Mouse (Mus musculus): Measurements from ENCODE around the gene Uso1.

The Uso1 gene

DNA sequence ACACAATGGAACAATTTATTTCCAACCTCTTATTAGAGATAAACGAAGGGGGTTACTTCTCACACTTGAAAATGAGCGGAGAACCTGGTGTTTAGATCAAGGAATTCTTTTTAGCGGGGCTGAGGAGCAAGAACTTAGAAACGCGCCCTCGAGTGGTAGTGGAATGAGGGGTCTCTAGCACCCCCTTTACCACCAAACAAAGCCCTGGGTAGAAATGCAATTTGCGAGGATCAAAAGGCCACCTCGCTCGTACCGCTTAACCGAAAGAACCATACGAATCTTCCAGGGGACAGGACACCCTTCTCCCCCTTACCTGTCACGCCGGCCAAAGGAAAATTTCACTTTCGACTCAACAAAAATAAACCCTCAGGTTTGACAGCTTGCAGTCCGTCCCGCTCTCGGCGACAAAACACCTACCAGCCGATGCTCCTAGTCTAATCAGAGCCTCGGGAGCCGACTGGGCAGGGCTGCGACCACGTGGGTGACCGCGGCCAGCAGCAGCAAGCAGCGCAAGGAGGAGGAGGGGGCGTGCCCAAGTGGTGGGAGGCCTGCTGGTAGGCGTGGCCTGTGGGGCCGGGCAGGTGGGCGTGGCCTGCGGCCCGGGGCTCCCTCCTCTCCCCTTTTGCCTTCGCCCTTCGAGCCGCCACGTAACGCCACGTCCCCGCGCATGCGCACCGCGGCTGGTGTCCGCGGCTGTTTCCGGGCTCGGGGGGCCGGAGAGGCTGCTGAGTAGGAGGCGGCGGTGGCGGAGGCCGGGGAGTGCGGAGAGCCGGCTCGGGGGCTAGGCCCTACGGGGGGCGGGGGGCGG is at the start of gene Uso1:
TSS of gene Uso1 (plus strand) at position 700 of the 808 bp plus-strand sequence.
- peak; percentile 97 for DNase-seq (ENCODE audit: low read depth, low spot score)

DNA sequence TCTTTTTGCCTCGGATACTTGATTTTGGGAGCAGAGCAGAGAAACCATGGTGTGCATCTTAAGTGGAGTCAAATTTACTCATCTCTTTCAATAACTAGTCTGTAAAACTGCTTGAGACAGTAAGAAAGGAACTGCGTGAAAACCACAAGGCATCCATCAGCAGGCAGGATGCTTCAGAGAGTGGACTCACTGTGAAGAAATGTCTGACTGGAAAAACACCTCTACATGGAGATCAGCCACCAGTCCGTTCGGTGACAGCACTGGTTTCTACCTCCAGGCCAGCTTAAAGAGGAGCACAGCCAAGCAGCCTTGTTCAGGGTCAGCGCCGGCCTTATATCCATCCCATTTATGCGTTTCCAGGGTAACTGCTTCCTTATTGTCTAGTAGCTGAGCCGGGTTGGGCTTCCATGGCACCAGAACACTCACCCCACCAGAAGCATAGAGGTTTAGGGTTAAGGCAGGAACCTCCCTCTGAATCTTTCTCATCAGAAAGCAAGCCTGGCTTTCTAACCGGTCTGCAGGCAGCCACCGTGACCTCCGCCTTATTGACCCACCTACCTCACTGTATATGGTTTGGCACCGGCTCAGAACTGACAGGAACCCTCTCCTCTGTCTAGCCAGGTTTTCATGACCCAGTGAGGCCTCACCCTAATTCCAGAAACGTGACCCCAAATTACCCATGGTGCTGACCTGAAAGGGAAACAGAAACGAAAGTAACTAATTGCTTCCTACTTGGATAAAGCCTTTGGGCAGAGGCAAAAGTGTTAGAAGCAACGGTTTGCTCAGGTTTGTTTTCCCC is 44.3 kb upstream of the Uso1 start:
- DNase-seq (ENCODE audit: low read depth, low spot score): no peak

DNA sequence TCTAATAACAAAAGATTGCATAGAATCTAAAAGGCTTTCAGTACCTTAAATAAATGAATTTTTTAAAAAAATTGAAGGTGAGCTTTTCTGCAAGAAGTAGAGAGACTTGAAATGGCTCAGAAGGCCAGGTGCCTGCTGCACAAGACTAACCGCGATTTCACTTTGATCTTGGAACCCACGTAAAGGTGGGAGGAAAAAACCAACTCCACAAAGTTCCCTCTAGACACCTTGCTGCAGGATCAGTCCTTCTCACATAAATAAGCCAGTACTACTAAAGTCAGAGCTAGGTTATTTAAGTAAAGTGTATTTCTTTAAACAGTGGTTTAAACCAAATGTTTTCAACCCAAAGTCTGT is 43.7 kb upstream of the Uso1 start:
- DNase-seq (ENCODE audit: low read depth, low spot score): no peak

DNA sequence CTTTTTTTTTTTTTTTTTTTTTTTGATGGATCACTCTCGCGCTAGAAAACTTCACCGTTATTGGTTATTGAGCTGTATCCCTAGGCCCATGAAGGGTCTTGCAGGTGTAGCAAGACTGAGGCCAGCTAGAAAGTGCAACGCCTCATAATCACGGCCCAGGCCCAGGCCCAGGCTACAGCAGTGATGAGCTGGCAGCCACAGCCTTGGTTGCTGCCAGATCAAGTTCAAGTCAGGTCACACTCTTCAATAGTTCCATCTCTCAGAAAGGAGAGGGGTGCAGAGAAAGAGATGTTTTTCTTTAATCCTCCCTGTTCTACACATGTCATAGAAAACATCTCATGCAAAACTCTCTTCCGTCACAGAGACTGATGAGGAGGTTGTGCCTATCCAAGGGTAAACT is 41.0 kb upstream of the Uso1 start:
- DNase-seq (ENCODE audit: low read depth, low spot score): no peak

DNA sequence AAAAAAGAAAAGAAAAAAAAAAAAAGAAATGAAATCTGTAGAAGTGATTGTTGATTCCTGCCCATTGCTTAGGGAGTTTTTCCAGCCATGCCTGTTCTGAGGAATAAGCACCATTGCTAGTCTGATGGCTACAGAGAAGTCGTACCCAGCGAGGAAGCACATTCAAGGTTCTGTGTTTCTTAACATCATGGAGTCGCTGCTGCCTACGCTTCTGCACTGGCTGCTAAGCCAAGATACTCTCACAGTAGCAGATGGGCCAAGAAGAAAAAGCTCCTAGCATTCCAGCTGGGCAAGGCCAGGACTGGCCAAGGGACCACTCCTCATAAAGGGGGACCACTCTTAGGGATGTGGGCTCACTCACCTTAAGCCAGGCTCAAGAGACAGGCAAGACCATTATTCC is 40.0 kb upstream of the Uso1 start:
- DNase-seq (ENCODE audit: low read depth, low spot score): no peak

DNA sequence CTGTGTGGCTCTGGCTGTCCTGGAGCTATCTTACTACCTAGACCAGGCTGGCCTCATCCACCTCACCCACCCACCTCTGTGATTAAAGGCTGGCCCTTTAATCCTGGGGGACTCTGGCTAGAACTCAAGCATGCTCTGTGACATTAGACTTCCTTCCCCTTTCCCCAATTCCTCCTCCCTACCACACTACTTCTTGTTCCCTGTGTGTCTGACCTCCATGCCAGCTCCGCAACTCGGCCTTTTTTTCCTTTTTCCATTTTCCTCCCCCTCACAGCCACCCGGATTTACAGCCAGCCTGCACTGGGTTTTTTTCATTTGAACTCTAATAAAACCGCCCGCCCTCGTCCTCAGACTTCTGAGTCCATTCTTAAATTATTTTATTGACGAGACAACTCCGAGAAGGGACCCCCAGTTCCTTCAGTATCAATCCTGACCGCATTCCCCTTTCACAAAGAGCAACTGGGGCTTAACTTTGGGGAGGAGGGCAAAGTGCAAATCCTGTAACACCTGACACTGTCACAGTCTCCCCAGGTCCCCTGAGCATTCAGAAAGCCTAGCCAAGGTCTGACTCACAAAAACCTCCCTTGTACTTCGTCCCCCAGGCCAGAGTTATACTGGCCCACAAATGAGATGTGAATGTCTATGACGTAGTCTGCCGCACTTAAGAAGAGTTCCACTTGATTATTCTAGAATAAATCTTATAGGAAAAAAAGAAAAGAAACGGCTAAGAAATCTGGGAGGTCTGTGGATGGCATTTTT is 39.2 kb upstream of the Uso1 start:
- no peak for DNase-seq (ENCODE audit: low read depth, low spot score)

DNA sequence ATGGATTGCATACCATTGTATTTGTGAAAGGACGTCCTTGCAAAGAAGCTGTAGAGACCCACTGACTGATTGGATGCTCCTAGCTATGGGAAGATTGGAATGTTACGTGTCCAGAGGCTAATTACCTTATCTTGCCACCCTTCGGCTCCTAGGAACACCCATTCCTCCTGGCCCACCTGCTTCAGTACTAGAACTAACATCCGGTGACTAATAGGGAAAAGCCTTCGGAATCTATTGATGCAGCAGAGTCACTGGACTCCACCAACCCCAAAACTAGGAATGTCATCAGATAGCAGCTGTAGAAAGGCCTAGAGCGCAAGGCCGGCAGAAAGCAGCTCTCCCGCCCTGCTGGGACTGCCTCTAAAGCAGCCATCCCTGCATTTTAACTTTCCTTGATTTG is 36.1 kb upstream of the Uso1 start:
- DNase-seq (ENCODE audit: low read depth, low spot score): no peak

DNA sequence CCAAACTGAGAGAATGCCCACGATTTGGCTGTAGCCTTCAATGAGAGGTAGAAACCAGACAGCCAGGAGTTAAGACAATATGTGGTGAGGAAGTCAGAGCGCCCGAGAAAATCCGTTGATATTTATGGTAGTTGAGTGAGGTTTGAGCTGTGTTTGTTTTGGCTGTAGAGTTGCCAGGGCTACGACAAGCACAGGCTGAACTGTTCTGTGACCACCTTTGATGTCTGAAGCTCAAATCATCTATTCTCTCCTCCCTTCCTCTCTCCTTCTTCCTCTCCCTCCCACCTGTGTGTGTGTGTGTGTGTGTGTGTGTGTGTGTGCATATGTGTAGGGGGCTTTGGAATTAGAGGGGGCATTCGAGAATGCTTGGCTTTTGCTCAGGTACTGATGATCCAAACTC is 34.7 kb upstream of the Uso1 start:
- DNase-seq (ENCODE audit: low read depth, low spot score): no peak

DNA sequence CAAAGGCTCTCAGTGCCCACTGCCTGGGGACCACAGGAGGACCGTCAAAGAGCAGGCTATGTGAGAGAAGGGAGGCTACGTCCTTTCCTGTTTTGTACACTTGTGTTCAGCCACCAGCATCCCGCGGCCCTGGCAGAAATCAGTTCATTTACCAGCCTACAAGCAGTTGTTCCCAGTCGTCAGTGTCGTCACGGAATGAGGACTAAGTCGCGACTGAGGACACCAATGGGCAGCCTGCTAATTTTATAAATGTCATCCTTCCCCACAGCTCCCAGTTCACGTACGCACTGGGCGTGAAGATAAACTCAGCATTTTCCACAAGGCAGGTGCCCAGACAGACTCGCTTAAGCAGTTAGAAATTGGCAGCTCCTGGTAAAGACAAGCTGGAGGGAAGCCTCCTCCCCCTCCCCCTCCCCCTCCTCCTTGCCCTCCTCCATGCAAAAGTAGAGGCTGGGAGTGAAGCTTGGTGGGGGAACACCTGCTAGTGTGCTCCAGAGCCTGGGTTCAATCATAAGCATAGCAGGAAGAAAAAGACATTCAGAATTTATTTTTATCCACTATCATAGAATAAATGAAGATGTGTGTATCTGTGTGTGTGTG is 33.8 kb upstream of the Uso1 start:
- no peak for DNase-seq (ENCODE audit: low read depth, low spot score)

DNA sequence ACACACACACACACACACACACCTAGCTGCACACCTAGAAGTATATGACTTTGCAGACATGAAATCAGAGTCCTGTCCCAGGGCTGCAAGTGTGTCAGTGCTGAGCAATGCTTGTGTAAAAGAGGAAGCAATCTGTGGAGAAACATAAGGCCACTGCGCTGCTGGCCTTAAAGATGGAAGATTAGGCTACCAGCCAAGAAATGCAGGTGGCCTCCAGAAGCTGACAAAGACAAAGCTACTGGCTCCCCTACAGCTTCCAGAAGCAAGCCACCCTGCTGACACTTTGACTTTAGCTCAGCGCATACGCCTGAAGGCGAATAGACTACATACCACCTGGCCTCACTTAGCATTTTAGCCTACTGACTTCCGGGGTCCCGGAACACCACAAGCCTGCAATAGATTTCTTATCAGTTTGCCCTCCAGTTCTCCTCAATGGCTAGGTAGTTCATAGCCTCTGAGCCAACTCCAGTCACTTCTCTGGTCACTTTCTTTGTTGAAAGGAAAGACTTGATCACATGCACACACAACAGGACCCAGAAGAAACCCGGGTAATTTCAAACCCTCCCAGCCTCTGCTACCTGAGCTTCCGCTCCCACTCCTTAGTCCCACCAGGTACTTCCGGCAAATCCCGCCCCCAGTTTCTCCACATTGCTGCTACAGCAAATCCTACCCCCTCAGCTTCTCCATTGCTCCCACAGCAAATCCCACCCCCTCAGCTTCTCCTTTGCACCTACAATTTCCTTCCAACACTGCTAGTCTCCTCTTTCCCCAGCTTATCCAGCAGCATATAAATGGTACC is 31.2 kb upstream of the Uso1 start:
- no peak for DNase-seq (ENCODE audit: low read depth, low spot score)

DNA sequence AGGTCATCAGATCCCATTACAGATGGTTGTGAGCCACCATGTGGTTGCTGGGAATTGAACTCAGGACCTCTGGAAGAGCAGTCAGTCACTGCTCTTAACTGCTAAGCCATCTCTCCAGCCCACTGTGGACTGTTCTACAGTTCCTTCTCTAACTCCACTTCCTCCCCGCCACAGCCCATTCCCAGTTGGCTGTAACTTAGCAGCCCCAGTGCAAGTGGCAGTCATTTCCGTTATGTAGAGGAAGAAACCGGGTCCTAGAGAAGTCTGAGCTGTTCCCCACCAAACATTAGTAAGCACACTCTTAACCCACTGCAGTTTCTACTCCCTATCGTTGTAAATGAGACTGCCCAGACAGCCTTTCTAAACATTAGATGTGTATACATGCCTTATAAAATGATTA is 30.5 kb upstream of the Uso1 start:
- DNase-seq (ENCODE audit: low read depth, low spot score): no peak

DNA sequence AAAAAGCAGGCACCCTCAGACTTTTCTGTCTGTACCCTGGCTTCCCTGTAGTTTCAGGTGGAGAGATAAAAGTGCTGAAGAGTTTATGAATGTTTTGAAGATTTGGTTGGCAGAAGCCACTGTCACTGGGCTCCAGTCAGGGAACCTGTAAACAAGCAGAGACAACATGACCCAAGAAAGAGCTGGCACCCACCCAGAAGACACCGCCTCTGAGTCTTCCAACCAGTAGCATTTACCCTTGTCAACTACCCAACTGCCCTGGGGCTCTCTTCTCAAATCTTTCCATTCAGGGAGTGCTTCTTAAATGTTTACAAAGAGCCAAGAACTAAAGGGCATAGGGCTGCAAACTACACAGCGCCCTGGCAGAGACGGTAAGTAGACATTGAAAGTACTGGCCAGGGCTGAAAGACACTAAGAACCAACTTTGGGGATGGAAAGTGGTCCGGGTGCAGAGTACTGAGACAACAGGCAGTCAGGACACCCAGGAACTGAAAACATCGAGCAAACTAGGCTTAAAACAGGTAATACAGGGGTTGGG is 26.9 kb upstream of the Uso1 start:
- no peak for DNase-seq (ENCODE audit: low read depth, low spot score)

DNA sequence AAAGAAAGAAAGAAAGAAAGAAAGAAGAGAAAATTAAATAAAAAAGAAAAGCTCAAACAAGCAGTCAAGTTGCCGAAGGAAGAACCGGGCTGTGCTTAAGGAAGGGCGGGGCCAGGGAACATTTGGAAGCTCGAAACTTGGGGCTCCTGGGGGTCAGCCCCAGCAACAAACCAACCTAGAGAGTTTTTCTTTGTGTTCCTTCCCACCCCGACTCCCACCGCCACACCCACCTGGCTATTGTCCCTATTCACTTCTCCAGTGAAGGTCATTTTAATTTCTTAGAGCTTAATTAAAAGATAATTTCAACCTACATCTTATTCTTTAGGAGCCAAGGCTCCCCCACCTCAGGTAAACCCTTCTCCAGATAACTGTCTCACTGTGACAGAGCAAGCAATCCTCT is 25.6 kb upstream of the Uso1 start:
- no peak for DNase-seq (ENCODE audit: low read depth, low spot score)

DNA sequence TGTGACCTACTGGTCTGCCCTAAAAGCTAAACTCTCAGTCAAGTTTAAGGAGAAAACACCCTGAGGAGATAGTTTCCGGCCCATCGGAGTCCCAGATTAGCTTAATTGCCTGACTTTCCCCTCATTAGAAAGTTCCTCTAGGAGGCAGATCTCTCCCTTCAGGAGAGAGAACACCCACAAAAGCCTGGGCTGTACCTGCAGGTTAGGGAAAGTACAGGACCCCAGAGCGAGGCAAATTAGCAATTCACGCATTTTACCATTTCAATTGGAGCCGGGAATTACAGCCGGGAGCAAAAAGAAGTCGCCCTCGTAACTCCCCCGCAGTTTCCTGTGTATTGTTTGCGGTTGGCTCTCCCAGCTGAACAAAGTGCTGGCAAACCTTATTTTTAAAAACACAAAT is 25.2 kb upstream of the Uso1 start:
- no peak for DNase-seq (ENCODE audit: low read depth, low spot score)

DNA sequence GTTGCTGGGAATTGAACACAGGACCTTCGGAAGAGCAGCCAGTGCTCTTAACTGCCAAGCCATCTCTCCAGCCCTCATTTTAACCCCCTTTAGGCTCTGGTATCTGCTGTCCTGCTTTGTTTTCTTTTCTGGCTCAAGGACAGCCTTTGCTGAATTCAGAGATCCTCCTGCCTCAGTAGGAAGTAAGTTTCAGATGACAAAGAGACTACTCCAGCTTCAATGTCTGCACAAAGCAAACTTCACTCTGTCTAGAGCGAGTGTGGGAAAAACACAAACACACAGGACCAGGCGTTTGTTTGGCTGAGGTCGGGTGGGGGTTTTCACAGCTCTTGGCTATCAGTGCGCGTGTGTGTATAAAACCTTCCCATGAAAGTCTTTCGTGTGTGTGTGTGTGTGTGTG is 24.3 kb upstream of the Uso1 start:
- DNase-seq (ENCODE audit: low read depth, low spot score): no peak

DNA sequence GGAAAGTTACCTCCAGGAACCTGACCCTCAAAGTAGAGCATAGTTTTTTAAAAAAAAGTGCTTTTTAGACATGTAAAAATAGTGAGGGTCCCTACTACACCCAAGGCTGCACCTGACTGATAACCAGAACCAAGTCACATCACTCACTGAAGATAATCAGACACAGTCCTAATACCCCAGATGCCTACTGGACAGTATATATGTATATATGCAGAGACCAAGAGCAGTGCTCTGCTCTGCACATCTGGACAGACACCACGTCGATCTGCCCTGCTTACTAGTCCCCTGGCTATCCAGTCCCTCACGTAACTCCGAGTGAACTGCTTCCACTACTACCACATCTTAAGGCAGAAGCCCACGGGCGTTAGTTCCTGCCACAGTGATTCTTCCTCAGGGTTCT is 23.5 kb upstream of the Uso1 start:
- DNase-seq (ENCODE audit: low read depth, low spot score): no peak

DNA sequence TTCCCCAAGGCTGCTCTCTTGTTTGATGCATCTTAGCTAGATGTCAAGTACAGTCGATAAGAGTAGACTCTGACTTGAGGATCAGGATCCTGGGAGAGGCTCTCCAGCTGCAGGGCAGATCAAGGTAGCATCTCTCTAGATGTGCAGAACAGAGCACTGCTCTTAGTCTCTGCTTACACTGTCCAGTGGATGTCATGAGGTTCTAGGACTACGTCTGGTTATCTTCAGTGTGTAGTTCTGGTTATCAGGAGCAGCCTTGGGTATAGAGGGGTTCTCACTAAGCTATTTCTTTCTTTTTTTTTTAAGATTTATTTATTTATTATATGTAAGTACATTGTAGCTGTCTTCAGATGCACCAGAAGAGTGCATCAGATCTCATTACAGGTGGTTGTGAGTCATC is 22.8 kb upstream of the Uso1 start:
- DNase-seq (ENCODE audit: low read depth, low spot score): no peak

DNA sequence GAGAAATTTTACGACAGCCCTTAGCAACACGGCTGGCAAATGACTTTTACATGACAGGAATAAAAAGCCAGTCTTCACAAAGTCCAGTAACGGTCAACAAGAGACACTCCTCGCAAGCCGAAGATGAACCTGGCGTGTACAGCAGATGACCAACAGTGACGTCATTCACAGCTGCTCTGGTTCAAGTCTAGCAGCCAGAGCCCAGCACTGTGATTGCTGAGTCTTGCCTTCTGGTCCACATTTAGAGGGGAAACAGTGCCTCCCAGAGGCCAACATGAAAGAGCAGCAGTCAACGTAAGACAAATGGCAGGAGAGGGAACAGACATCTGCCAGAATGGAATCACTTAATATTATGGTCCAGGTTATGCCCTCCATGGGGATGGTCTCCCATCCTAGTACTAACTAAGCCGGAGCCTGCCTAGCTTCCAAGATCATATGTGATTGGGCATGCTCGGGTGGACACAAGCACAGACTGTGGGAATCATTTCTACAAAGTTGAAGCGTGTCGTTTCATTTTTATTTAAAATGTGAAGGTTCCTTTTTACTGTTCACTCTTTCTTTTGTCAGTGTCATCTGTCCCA is 19.8 kb upstream of the Uso1 start:
- no peak for DNase-seq (ENCODE audit: low read depth, low spot score)

DNA sequence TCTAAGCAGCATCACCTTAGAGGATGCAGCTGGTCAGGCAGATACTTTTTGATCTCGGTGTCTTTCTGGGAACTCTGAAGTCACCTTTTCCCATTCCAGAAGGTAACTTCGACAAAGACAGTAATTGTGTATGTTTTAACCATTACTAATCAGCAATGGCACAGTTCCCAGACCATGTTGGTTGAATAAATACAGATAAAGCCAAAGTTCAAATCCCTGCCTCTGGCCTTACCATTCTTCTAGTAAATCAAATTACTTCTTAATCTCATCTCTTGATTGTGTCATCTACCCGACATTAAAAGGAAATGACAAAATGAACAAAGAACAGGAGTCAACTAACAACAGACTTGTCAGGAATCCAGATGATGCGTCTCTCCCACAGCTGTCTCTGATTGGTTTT is 16.1 kb upstream of the Uso1 start:
- DNase-seq (ENCODE audit: low read depth, low spot score): no peak

DNA sequence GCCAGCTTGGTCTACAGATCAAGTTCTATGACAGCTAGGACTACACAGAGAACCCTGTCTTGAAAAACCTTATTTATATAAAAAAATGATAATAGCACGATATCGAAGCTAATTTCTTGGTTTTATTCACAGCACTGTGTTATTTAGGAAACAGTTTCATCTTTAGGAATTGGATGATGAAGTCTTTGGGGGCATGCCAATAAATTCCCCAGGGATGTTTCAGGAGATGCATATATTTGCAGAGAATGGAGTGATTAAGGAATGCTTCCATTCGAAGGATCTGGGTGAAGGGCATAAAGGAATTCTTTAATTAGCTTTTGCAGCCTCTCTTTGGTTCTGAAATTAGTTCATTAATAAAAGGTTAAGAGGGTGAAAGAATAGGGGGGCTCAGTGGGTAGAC is 12.3 kb upstream of the Uso1 start:
- DNase-seq (ENCODE audit: low read depth, low spot score): no peak

DNA sequence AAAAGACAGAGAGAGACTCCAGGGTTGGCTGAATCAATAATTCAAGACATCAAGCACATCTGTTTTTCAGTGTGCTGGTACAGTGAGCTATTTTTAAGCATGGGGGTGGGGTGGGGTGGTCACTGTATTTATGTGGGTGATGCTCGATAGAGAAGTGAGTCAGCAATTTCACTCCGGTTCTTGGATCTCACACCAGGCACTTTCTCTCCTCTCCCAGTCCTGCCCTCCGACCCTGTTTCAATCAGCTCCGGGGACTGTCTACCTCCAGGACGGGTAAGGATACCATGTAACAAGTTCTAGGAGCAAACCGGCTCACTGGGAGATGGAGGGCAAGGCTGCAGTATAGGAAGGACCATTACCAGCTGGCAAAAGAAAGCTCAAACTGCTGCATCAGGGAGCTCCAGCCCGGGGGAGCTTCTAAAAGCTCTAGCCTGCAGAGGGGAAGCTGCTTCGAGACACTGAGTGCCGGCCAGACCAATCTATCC is 10.6 kb upstream of the Uso1 start:
- DNase-seq (ENCODE audit: low read depth, low spot score): peak; percentile 77
